Mouse (Mus musculus): ENCODE results near the gene Vipas39. TPM values are rescaled to one million over a fixed set of nuclear protein-coding genes. Genes with fewer than 3 reads are reported as not detected.
A peak's percentile ranks its signal among the peaks of the same experiment; 100 is the strongest.
"Not testable (repeated sequence)": the region's sequence is repeated elsewhere in the genome, so short reads cannot be mapped to it uniquely, and the experiment has no call there.

Gene Vipas39
- polyA plus RNA-seq (2014; fragmentation: Nextera tagmentation; extraction: Ambion mirVana) = 55.2 and 57.8 TPM in 2 replicates

DNA sequence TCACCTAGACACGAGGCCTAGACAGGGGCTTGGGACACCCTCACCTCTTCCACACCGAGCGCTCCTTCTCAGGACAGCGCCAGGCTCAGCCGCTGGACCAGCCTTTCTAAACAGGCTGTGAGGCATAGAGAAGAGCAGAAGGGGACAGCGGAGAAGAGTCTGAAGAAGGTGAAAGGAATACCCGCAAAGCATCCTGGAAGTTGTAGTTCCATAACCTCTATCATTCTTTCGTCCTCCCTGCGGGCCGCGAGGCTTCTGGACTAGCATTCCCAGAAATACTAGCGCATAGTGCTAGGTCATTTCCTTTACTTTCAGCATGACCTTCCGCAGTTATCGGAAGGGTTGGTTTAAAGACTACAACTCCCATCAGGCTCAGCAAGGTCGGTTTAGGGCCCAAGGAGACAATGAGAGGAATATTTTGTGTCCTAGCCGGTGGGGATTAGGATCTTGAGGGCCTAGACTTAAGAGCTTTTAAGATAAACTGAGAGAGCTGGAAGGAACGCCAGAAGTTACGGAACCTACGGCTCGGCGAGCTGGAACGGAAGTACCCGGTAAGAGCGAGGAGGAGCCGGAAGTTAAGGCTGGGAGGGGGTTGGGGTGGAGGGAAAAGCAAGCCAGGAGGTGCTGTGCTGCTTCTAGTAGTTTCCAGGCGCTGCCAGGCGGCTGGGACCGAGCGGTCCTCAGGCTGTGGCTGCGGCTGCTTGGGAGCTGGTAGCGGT lies at the start of gene Vipas39, which contains the start of gene Ahsa1:
Gene Vipas39, minus strand, starts transcription at position 149 of the 719 bp plus-strand sequence.
Gene Ahsa1, plus strand, starts transcription at position 372 of the 719 bp plus-strand sequence.
- WGBS = under 1% methylated on average over 31 of the region's 31 CpGs
- Histone ChIP-seq H3K27ac (replicated peaks; ENCODE audit: low read depth, low read length) (peak within 1 kb of the TSS; percentile 60), H3K4me2 (ENCODE audit: low read depth, severe bottlenecking) (peak within 1 kb of the TSS; percentile 76), H3K36me3 (ENCODE audit: control insufficient read depth, insufficient read depth, low read length) (peaks cover 26% of the 10 kb centered on the region), H3K9ac (ENCODE audit: low read length) (peak within 1 kb of the TSS; percentile 82), H3K9me3 (ENCODE audit: control insufficient read depth, low read length) (no peaks in the 10 kb centered on the region), H3K27me3 (ENCODE audit: control insufficient read depth, insufficient read depth, low read length) (no peaks in the 10 kb centered on the region), H3K4me1 (ENCODE audit: control insufficient read depth, insufficient read depth, low read length) (peaks cover 6% of the 10 kb centered on the region), H3K4me3 (ENCODE audit: low read depth, low read length) (peak within 1 kb of the TSS; percentile 63)
- peak; percentile 96 for ATAC-seq (ENCODE audit: insufficient number of reproducible peaks, low FRiP score, low TSS enrichment, low read depth)
- DNase-seq (ENCODE audit: low spot score) = peak; percentile 87

GRCm38 (mm10) chr12:87313098-87313497 lies 47.0 kb upstream of the Vipas39 start:
- no peak overlapping the region for H3K27ac ChIP-seq (replicated peaks; ENCODE audit: low read depth, low read length)
- no peak for ATAC-seq (ENCODE audit: insufficient number of reproducible peaks, low FRiP score, low TSS enrichment, low read depth)
- no peaks in the 10 kb centered on the region for H3K4me1 ChIP-seq (ENCODE audit: control insufficient read depth, insufficient read depth, low read length)
- no peak overlapping the region for H3K9ac ChIP-seq (ENCODE audit: low read length)
- DNase-seq (ENCODE audit: low spot score) = no peak
- no peaks in the 10 kb centered on the region for H3K9me3 ChIP-seq (ENCODE audit: control insufficient read depth, low read length)
- WGBS = 83% methylated on average over 2 of the region's 2 CpGs
- no peaks in the 10 kb centered on the region; the same call in 1 of the 2 replicates for H3K36me3 ChIP-seq (ENCODE audit: control insufficient read depth, insufficient read depth, low read length)
- H3K4me3 ChIP-seq (ENCODE audit: low read depth, low read length) = no peak overlapping the region
- H3K27me3 ChIP-seq (ENCODE audit: control insufficient read depth, insufficient read depth, low read length) = no peaks in the 10 kb centered on the region
- H3K4me2 ChIP-seq (ENCODE audit: low read depth, severe bottlenecking) = no peak overlapping the region

- H3K4me1 ChIP-seq (ENCODE audit: control insufficient read depth, insufficient read depth, low read length); DNase-seq (ENCODE audit: low spot score); H3K27me3 ChIP-seq (ENCODE audit: control insufficient read depth, insufficient read depth, low read length); H3K36me3 ChIP-seq (ENCODE audit: control insufficient read depth, insufficient read depth, low read length); H3K27ac ChIP-seq (replicated peaks; ENCODE audit: low read depth, low read length); ATAC-seq (ENCODE audit: insufficient number of reproducible peaks, low FRiP score, low TSS enrichment, low read depth); H3K4me2 ChIP-seq (ENCODE audit: low read depth, severe bottlenecking); H3K9ac ChIP-seq (ENCODE audit: low read length); H3K4me3 ChIP-seq (ENCODE audit: low read depth, low read length); H3K9me3 ChIP-seq (ENCODE audit: control insufficient read depth, low read length): not testable (repeated sequence)
- 79% methylated on average over 4 of the region's 4 CpGs for WGBS
Observed at GRCm38 (mm10) chr12:87306584-87306844, 40.5 kb upstream of the Vipas39 start.

DNA sequence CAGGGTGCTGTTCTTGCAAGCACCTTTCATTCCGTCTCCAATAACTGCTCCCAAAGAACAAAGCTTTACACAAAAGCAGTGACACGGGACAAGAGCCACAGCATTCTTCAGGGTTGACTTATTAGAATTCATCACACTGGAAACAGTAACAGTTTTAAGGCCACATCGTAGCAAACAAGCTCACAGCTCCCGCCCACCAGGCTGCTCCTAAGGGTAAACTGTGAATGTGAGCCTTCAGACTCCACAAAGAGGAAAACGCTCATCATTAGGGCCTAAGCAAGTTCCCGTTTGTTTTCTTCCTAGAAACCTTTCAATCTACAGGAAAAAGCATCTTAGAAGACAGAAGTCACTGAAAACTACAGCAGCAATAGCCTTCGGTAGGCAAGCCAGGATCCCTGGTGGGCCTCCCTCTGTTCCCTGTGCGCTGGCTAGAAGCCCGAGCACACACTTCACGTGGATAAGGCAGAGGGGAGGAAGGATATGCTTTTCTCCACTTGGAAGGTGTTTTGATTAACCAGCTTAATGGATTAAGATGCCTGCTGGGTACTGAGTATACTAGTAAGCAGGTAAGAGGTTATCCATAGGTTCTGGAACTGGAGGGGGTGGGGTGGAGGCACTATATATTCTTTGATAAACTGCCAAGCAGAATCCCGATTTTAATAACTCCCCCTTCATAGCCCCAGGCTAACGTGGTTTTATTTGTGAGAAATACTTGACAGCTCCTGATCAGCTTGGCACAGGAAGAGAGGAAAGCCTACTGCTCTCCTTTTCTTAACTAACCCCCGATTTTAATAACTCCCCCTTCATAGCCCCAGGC lies 39.9 kb upstream of the Vipas39 start:
- no peak overlapping the region for H3K4me2 ChIP-seq (ENCODE audit: low read depth, severe bottlenecking)
- H3K4me3 ChIP-seq (ENCODE audit: low read depth, low read length) = no peak overlapping the region
- no peaks in the 10 kb centered on the region for H3K36me3 ChIP-seq (ENCODE audit: control insufficient read depth, insufficient read depth, low read length)
- WGBS = 48% methylated on average over 13 of the region's 13 CpGs
- DNase-seq (ENCODE audit: low spot score) = no peak
- no peak overlapping the region for H3K27ac ChIP-seq (replicated peaks; ENCODE audit: low read depth, low read length)
- no peaks in the 10 kb centered on the region; the same call in 1 of the 2 replicates for H3K27me3 ChIP-seq (ENCODE audit: control insufficient read depth, insufficient read depth, low read length)
- no peaks in the 10 kb centered on the region for H3K4me1 ChIP-seq (ENCODE audit: control insufficient read depth, insufficient read depth, low read length)
- ATAC-seq (ENCODE audit: insufficient number of reproducible peaks, low FRiP score, low TSS enrichment, low read depth) = no peak
- no peaks in the 10 kb centered on the region for H3K9me3 ChIP-seq (ENCODE audit: control insufficient read depth, low read length)
- no peak overlapping the region for H3K9ac ChIP-seq (ENCODE audit: low read length)

DNA sequence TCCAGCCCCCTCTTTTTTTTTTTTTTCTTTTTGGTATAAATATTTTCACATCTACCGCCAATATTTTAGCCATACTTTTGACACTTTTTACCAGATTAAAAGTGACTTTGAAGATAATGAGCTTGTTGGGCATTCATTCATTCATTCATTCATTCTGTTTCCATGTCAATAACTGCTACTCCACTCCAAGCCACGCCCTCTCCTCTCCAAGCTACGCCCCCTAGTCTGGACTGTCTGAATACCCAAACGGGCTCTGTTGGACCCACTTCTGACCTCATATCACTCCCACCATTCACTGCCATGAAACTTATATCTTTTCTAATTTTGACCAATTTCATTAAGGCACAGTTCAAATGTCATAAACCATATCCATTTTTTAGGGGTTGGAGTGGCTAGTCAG lies 35.1 kb upstream of the Vipas39 start:
- ATAC-seq (ENCODE audit: insufficient number of reproducible peaks, low FRiP score, low TSS enrichment, low read depth) (no peak), DNase-seq (ENCODE audit: low spot score) (no peak)
- no peaks in the 10 kb centered on the region for H3K4me1 ChIP-seq (ENCODE audit: control insufficient read depth, insufficient read depth, low read length)
- H3K4me2 ChIP-seq (ENCODE audit: low read depth, severe bottlenecking) = no peak overlapping the region
- whole genome bisulfite sequencing = 66% methylated on average over 4 of the region's 4 CpGs
- no peaks in the 10 kb centered on the region for H3K9me3 ChIP-seq (ENCODE audit: control insufficient read depth, low read length)
- H3K27ac ChIP-seq (replicated peaks; ENCODE audit: low read depth, low read length) = no peak overlapping the region
- no peak overlapping the region for H3K9ac ChIP-seq (ENCODE audit: low read length)
- no peak overlapping the region for H3K4me3 ChIP-seq (ENCODE audit: low read depth, low read length)
- no peaks in the 10 kb centered on the region for H3K36me3 ChIP-seq (ENCODE audit: control insufficient read depth, insufficient read depth, low read length)
- peaks cover 12% of the 10 kb centered on the region for H3K27me3 ChIP-seq (ENCODE audit: control insufficient read depth, insufficient read depth, low read length)

DNA sequence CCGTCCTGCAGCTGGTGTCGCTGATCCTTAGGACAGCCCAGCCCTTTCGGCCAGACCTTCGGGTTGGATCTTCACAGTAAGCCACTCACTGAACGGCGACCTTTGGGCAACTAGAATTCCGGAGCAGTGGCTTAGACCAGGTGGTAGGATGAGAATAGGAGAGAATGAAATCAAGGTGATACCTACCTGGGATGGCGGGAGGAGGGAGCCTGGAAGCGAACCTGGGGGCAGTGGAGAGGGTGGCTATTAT lies 34.3 kb upstream of the Vipas39 start:
- ATAC-seq (ENCODE audit: insufficient number of reproducible peaks, low FRiP score, low TSS enrichment, low read depth) = no peak
- H3K4me1 ChIP-seq (ENCODE audit: control insufficient read depth, insufficient read depth, low read length) = no peaks in the 10 kb centered on the region

GRCm38 (mm10) chr12:87299657-87300440 lies 33.8 kb upstream of the Vipas39 start, which contains the start of gene Ism2:
Gene Ism2, minus strand, starts transcription at chr12:87299705.
- Histone ChIP-seq H3K27me3 (ENCODE audit: control insufficient read depth, insufficient read depth, low read length) (peaks cover 12% of the 10 kb centered on the region), H3K27ac (replicated peaks; ENCODE audit: low read depth, low read length) (no peak within 1 kb of the TSS), H3K9ac (ENCODE audit: low read length) (peak within 1 kb of the TSS; percentile 71), H3K9me3 (ENCODE audit: control insufficient read depth, low read length) (no peaks in the 10 kb centered on the region), H3K4me2 (ENCODE audit: low read depth, severe bottlenecking) (peak within 1 kb of the TSS; percentile 96), H3K4me1 (ENCODE audit: control insufficient read depth, insufficient read depth, low read length) (no peaks in the 10 kb centered on the region), H3K36me3 (ENCODE audit: control insufficient read depth, insufficient read depth, low read length) (no peaks in the 10 kb centered on the region), H3K4me3 (ENCODE audit: low read depth, low read length) (peak within 1 kb of the TSS; percentile 66)
- under 1% methylated on average over 86 of the region's 86 CpGs for WGBS
- ATAC-seq (ENCODE audit: insufficient number of reproducible peaks, low FRiP score, low TSS enrichment, low read depth) = peak; percentile 53; the same call in 1 of the 2 replicates
- DNase-seq (ENCODE audit: low spot score) = peak; percentile 68

More for the DNA sequence above, 34.3 kb upstream of the Vipas39 start:
- H3K36me3 ChIP-seq (ENCODE audit: control insufficient read depth, insufficient read depth, low read length) = no peaks in the 10 kb centered on the region
- WGBS = 3% methylated on average over 9 of the region's 9 CpGs
- peak overlapping the region; percentile 71; the same call in 1 of the 2 replicates for H3K9ac ChIP-seq (ENCODE audit: low read length)
- H3K9me3 ChIP-seq (ENCODE audit: control insufficient read depth, low read length) = no peaks in the 10 kb centered on the region
- peak overlapping the region; percentile 96 for H3K4me2 ChIP-seq (ENCODE audit: low read depth, severe bottlenecking)
- no peak overlapping the region for H3K27ac ChIP-seq (replicated peaks; ENCODE audit: low read depth, low read length)
- peak overlapping the region; percentile 66 for H3K4me3 ChIP-seq (ENCODE audit: low read depth, low read length)
- peaks cover 12% of the 10 kb centered on the region for H3K27me3 ChIP-seq (ENCODE audit: control insufficient read depth, insufficient read depth, low read length)
- no peak for DNase-seq (ENCODE audit: low spot score)

DNA sequence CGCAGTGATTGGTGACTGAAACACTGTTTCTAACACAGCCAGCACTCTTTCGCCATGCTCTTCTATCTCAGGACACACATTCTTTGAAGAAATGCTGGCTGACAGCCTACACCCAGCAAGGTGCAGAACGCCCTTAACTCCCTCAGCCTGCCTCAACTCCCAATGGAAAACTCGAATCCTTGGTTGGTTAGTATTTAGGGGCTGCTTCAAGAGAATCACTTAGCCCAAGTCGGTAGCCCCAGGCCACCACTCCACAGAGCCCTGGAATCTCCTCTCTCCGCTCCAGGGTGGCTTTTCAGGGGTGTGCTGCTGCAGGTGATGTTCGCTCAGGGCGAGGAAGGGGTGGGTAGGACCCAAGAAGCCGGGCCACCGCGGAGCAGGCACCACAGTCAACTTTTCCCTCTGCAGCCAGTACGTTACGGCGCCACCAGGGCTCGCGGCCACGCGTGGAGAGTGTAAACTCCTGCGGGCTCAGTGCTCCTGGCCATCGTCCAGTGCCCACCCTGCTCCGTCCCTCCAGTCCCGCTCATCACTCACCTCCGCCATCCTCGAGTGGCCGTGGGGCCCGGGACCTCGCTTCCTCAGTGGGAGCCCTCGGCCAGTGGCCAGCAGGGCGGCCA lies 33.1 kb upstream of the Vipas39 start:
- ATAC-seq (ENCODE audit: insufficient number of reproducible peaks, low FRiP score, low TSS enrichment, low read depth) (peak; percentile 39; the same call in 1 of the 2 replicates), DNase-seq (ENCODE audit: low spot score) (peak; percentile 58)
- 9% methylated on average over 24 of the region's 29 CpGs for WGBS

More for the DNA sequence above, 33.1 kb upstream of the Vipas39 start:
- H3K36me3 ChIP-seq (ENCODE audit: control insufficient read depth, insufficient read depth, low read length) = no peaks in the 10 kb centered on the region
- H3K4me2 ChIP-seq (ENCODE audit: low read depth, severe bottlenecking) = peak overlapping the region; percentile 96
- H3K27me3 ChIP-seq (ENCODE audit: control insufficient read depth, insufficient read depth, low read length) = peaks cover 12% of the 10 kb centered on the region
- no peaks in the 10 kb centered on the region for H3K9me3 ChIP-seq (ENCODE audit: control insufficient read depth, low read length)
- peak overlapping the region; percentile 66 for H3K4me3 ChIP-seq (ENCODE audit: low read depth, low read length)
- H3K27ac ChIP-seq (replicated peaks; ENCODE audit: low read depth, low read length) = no peak overlapping the region
- no peaks in the 10 kb centered on the region for H3K4me1 ChIP-seq (ENCODE audit: control insufficient read depth, insufficient read depth, low read length)
- H3K9ac ChIP-seq (ENCODE audit: low read length) = peak overlapping the region; percentile 71
